Mouse (Mus musculus) frontal cortex, adult 2 months (tissue): ENCODE measurements around the gene Plekhm1. TPM values are rescaled to one million over a fixed set of nuclear protein-coding genes. Genes with fewer than 3 reads are reported as not detected.
A peak's percentile ranks its signal among the peaks of the same experiment; 100 is the strongest.
"Not testable (repeated sequence)": the region's sequence is repeated elsewhere in the genome, so short reads cannot be mapped to it uniquely, and the experiment has no call there.

Experiments
- DNase-seq, 2 experiments: peaks; one replicate each; pipeline ENCODE4 v3.0.0; 2022; ENCODE audit warnings: low spot score in 1 of 2; ENCODE audit errors: extremely low spot score in 1 of 2
- polyA plus RNA-seq: library from polyadenylated mRNA; depleted of rRNA; stranded (reverse); fragments of >200 nt; gene quantifications from 2 replicates; pipeline ENCODE4 v1.2.3, GENCODE M21; 2012

Gene Plekhm1
- polyA plus RNA-seq, 1 experiment, result 15.6 TPM

DNA sequence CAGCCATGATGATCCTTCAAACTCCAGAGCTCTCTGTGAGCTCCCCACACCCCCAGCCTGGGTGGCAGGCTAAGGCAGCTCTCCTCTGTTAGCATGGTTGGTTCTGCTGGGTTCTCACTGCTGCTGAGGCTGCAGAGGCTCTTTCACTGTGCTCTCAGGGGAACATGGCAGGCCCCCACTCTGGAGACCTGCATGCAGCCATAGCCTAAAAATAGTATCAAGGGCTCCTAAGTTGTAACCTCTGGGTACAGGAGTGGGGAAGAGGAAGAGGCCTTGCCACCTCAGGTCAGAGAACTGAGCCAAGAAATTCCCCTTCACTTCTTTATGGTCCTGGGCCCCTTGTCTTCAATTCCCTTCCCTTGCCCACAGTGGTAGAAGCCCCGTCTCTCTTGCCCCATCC lies 68.6 kb downstream of the Plekhm1 start:
- DNase-seq, result no peak

DNA sequence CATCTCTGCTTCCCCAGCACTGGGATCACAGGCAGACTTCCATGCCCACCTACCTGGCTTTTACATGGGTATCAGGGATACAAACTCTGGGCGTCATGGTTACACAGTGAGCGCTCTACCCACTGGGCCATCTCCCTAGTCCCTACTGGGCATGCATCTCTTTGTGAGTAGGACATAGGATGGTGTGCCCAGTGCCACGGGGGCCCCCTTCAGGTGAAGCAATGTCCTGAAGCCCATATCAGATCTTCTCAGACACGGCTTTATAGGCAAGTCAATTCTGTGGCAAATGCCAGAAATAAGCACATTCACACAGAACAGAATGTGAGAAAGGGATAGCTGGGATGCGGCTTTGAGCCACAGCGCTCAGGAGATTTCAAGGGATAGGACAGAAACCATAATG lies 69.4 kb downstream of the Plekhm1 start:
- DNase-seq, result no peak

DNA sequence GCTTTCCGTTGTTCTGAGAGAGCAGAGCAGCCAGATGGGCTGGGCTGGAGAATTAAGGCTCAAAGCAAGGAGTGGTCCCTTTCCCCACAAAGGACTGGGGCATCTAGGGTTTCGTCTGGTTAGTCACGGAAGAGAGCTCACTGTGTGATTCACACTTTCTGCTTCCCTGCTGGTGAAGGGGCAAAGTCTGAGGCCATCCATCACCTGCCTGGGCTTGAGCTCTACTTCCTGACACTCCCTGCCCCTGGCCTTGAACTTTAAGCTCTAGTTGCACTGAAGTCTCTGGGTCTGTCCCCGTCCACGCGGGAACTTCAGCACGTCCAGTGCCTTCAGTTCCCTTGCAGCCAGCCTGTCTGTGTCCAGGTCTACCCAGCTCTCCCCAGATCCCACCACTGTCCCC lies 71.8 kb downstream of the Plekhm1 start:
- DNase-seq, result no peak

DNA sequence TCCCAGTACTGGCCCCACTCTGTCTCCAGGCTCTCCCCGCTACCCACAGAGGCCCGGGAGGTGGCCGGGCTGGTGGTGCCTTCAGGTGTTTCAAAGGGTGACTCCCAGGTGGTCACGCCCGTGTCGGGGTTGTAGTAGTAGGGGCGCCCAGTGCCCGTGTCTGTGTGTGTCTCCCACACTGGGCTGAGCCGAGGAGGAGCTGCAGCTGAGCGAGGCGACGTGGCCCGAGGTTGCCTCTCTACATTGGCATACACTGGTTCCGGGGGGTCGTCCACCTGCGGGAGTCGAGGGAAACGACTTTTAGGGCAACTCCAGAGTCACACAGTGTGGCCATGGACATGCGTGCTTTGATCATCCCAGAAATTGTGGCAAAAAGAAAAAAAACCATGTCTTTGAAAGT lies 72.4 kb downstream of the Plekhm1 start:
- no peak for DNase-seq

DNA sequence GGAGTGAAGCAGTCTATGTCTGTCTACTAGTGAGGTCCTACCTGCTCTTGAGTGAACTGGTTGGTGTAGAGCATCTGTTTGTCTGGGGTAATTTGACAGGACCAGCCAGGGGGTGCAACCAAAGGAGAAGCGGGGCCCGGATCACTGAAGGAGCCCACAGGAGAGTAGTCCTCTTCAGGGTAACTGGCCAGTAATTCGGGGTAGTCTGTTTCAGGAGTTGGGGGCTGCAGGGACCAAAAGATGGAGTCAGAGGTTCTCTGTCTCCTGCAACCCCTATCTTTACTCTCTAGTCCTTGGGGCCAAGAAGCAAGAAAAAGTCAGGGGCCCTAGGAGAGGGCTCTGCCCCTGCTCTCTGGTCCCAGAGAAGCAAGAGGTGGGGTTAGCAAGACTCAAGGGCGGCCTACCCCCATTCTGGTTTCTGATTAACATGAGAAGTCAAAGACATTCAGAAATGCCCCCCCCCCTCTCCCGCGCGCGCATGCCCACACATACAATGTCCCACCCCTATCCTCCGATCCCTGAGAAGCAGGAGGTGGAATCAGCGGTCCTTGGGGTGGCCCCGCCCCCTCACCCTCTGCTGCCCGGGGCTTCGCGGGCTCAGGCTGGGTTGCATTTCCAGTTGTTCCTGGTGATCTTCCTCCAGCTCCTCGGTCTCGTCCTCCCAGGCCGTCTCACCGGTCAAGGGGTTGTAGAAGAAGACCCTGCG lies 72.9 kb downstream of the Plekhm1 start:
- DNase-seq, result no peak

DNA sequence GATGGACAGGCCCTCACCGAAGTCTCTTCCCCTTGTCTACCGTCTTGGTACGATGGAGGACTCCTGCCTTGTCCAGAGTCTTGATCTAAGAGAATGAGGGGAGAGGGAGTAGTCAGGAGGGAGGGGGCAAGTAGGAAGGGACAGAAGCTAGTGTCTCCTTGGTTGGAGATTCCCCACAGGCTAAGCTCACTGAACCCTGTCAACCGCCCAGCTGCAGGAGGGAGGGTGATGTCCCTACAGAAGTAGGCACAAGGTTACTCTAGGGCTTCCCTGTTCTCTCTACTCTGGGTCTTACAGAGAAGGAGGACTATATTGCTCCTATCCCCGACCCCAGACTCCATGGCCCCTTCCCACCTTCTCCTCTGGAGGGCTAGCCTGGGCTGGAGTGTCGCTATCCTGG lies 73.8 kb downstream of the Plekhm1 start:
- no peak for DNase-seq

DNA sequence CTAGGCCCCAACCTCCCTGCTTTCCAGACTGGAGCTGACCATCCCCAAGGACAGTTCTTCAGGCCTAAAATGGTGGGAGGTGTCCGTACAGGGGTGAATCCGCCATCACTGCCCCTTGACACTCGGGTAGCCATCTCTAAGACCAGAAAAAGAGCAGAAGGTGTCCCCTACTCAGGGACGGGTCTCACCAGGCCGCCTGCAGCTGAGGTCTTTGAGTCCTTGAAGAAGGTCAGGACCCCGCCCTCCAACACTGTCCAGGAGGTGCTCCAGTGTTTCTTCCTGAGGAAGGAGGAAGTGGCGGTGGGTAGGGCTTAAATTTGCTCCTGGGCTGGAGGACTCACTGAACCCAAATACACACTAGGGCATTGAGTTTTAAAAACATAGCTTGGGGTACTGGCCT lies 74.4 kb downstream of the Plekhm1 start:
- no peak for DNase-seq

DNA sequence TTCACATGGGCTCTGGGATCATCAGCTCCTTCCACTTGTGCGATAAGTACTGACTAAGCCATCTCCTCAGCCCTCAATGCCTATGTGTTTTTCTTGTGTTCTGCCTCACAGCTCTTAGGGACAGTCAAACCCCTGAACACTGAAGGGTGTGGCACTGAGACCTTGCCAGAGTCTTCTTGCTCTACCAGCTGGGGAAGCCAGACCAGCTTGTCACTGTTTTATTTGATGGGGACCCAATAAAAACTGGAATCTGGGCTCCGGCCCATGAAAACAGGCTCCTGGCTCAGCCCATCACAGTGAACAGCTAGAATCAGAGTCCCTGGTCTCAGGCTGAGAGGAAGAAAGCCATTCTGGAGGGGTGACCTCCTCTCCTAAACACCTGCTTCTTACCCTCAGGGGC lies 75.3 kb downstream of the Plekhm1 start:
- no peak for DNase-seq

DNA sequence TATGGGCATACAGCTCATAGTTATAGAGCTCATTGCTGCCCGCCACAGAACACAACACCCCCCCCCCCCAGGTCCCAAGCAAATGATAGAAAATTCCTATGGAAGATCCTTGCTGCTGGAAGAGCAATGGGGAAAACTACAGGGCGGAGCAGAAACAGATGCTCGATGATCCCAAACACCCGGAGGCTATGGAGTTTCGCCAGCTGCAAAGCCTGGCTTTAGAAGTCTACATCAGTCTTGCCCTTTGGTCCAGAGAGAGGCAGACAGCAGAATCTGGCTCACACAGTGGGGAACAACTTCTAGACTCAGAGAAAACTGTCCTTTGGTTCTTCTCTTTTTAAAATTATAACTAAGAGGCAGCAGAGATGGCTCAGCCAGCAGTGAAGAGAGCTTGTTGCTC lies 76.9 kb downstream of the Plekhm1 start:
- DNase-seq, result no peak

DNA sequence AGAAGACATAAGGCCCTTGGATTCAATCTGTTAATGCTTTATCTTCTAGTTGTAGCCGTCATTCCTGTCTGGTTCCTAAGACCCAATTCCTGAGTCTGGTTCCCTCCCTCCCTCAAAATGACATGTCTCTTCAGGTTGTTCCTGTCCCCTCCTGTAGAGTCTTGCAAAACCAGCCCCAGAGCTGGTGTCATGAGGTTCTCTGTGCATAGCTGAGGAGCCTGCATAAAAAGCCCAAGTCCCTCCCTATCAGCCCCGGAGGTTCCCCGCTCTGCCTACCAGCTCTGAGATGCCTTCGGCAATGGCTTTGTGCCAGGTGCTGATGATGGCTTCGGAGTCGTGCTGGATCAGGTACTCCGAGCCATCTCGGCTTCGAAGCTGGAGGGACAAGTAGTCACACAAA lies 77.6 kb downstream of the Plekhm1 start:
- no peak for DNase-seq

DNA sequence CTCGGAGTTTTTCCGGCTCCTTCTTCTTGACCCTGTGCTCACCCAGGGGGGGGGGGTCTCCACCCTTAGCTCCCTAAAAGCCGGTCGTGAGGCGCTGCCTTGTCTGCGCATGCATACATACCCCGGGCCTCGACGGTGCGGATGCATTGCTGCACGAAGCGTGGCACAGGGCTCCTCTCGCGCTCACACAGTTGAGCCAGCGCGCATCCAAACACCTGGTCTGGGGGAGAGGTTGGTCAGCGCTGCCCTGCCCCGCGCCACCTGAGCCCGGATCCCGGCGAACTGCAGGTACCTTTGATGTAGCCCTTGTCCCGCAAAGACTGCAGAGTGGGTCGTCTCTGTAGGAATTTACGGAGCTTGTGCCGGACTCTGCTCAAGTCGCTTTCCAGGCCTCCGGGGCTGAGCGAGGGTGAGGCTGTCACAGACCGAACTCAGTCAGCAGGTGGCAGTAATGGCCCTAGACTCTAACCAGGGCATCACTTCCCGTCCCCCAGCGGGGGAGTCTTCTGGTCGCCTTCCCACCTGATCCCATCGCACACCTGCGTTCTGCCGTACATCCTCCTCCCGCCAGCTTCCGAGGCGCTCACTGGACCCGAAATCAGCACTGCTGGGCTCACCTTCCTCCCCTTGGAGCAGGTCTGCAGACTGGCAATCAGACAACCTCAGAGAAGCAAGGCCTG lies 78.6 kb downstream of the Plekhm1 start:
- DNase-seq, result peak in 1 of 2 experiments; percentile 51

DNA sequence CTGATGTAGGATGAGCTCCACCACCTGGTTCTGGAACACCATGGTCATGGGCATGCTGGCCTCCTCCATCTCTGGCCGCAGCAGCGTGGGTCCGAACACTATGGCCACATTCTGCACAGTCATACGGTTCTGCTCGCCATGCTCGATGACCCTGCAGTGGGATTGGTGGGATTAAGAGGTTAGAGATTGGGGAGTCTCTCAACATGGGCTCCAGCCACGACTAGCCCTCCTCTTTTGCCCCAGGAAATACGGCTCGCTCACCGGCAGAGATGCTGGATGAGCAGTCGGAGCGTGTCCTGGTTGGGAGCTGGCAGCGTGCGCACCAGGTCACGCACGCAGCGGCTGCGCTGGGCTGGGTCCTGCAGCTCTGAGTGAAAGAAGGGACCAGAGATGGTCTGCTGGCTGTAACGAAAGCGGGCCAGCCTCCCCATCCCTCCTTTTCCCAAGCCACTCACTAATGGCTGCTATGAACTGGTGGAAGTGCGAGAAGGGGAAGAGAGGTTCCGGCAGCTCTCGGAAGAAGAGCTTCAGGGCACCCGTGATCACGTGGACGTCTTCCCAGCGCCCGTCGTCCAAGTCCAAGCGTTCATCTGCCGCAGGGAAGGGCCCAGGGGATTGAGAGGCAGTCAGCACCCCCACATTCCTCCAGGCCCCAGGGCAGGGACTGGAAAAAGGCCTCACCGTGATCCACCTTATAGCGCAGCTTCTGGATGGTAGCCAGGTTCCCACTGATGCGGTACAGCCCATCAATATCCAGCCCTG lies 79.4 kb downstream of the Plekhm1 start:
- no peak for DNase-seq

DNA sequence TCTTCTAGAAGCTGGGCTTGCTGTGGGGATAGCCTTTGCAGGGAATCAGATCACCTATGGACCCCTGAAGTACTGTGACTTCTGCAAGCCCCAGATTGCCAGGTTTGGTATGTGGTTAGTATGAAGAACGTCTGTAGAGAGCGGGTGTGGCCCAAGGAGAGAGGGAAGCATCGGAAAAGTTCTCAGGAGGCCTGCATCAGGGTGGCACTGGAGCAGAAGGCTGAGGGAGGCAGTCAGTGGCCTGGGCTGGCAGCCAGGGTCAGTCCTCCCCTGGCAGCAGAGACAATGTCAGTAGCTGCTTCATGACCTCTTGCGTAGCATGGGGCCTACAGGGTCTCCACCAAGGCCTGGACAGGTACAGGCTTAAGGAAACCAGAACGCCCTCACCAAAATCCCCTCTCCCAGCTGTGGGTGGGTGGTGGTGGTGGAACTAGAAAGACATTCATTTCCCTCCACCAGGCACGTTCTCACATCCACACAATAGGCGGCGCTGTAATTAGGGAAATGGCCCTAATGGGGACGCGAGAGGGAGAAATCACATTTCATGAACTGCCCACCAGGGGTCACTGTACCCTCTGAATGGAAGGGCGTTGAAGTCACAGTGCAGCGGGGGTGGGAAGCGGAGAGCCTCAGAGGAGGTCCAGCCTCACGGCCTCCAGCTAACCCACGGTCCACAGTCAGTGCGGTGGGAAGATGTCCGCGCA lies 80.1 kb downstream of the Plekhm1 start:
- DNase-seq, result peak; percentile 76 to 90

DNA sequence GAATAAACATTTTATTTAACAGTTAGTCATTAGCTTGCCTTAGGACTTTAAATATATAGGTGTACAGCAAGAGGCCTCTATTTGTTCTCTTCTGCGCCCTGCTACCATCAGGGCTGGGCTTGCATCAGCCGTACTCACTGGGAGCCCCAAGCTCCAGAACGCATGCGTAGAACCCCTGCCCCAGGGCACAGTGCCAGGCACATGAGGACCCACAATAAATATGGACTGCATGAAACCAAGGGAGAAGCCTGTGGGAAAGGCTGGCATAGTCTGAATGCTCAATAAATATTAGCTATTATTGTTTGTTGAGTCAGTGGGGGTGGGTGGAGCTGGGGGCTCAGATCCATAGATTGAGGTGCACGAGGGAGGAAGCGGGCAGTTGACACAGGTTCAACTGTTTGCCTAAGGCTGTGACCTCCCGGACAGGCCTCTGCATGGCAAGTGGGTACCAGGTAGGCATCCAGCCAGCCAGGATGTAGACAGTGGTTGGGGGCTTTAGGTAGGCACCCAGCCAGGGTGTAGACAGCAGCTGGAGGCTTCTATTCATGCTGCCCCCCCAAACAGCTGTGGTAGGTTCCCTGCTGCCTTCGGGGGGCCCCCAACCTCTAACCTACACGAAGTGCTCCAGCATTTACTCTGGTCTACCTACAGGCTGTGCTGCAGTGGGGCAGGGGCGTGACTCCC lies 80.8 kb downstream of the Plekhm1 start:
- no peak for DNase-seq

DNA sequence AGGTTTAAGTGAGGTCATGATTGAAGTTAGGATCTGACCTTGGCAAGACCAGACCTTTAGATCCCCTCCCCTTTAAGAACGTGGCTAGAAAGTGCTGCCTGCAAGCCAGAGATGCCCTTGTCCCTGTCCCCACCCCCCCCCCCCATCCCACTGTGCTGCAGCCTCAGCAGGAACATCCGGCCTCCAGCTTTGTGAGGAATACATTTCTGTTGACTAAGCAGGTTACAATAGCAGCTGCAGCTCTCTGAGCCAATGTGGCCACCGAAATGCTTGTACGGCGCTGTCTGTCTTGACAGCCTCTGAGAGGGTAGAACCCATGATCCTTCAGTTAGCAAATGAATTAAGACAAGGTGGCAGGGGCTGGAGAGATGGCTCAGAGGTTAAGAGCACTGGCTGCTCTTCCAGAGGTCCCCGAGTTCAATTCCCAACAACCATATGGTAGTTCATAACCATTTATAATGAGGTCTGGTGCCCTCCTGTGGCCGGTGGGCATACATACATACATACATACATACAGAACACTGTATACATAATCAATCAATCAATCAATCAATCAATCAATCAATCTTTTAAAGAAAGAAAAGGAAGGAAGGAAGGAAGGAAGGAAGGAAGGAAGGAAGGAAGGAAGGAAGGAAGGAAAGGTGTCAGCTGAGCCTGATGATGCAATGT lies 81.7 kb downstream of the Plekhm1 start:
- no peak for DNase-seq

DNA sequence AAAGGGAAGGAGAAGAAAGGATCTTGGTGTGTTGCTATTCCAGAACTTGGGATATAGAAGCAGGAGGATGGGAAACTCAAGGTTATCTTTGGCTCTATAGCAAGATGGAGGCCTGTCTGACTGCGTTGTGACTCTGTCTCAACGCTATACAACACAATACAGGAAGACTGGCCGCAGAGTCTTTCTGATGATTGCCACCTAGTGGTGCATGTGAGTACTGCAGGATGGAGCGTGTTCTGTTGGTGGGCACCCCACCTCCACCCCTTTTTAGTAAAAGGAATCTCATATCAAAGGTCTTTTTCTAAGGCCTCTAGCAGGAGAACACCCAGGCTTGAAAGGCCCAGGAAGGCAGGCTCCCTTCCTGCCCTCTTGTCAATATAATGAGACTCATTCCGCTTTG lies 85.5 kb downstream of the Plekhm1 start:
- peak in 1 of 2 experiments; percentile 92 for DNase-seq

DNA sequence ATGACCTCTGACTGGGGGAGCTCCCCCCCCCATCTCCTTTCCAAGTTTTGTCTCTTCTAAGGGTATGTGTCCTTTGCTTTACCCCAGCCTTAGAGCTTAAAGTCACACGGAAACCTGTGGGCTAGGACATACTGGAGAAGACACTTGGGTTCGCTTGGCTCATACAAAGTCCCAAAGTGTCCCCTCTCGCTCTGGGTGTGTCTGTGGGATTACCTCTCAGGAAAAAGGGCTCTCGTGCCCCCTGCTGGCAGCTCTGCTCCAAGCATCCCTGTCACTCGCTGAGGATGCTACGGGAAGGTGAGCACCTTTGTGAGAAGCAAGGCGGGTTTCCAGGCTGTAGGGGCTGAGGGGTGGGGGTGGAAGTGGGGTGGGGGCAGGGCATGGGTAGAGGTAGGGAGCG lies 87.3 kb downstream of the Plekhm1 start:
- DNase-seq, result peak in 1 of 2 experiments; percentile 86

DNA sequence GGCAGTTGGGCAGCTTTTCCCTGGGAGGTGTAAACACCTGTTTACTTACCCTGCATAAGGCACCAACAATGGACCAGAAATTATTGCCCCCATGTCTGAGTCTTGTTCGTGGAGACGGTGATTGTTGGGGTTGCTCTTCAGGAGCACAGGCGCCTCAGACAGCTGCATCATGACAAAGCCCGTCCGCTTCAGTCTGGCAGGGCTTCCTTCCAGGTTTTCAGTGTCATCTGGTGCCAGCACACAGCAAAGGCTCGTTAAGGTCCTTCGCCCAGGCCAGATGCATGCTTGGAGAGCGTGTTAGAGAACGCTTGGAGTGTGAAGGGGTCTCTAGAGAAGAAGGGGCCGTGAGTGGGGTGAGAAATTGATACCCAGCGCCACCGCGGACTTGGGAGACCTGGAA lies 87.8 kb downstream of the Plekhm1 start:
- no peak for DNase-seq

DNA sequence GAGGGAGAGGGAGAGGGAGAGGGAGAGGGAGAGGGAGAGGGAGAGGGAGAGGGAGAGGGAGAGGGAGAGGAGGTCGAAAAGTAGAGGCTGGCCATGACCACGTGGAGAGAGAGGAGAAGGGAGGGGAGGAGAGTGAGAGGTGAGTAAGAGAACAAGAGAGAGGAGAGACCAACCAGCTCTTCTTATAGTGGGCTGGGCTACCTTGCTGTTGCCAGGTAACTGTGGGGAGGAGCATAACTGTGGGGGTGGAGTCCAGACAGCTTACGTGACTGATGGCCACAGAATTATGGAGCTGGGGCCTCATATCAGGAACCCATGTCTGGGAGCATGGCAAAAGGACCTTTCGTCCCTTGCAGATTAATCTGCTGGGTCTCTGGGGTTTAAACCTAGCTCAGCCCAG lies 89.7 kb downstream of the Plekhm1 start:
- DNase-seq, result not testable (repeated sequence)

DNA sequence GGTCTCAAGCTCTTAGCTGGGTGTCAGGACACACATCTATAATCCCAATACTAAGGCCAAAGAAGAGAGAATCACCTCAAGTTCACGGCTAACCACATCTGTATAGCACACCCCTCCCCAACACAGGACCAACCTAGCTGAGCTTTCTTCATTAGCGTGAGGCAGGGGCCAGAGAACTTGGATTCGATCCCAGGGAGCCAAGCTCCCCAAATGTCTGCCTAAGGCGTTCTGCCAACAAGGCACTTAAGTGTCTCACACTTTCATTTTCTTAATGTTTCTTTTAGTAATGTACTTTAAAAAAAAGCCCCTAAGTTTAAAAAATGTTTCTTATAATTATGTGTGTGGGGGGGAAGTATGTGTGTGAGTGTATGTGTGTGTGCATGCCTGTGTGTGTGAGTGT lies 91.8 kb downstream of the Plekhm1 start:
- no peak for DNase-seq
